Mouse (Mus musculus) embryo, embryonic 10 days (tissue): ENCODE results near the gene Fntb.
A peak's percentile ranks its signal among the peaks of the same experiment; 100 is the strongest.

Source experiments
- DNase-seq: peaks from one replicate; pipeline ENCODE4 v3.0.0-alpha.2; 2015; ENCODE audit warnings: low spot score

Gene Fntb

GRCm38 (mm10) chr12:76886826-76887225 lies 121.4 kb downstream of the Fntb start:
- no peak for DNase-seq

GRCm38 (mm10) chr12:76887941-76888340 lies 122.6 kb downstream of the Fntb start:
- no peak for DNase-seq

DNA sequence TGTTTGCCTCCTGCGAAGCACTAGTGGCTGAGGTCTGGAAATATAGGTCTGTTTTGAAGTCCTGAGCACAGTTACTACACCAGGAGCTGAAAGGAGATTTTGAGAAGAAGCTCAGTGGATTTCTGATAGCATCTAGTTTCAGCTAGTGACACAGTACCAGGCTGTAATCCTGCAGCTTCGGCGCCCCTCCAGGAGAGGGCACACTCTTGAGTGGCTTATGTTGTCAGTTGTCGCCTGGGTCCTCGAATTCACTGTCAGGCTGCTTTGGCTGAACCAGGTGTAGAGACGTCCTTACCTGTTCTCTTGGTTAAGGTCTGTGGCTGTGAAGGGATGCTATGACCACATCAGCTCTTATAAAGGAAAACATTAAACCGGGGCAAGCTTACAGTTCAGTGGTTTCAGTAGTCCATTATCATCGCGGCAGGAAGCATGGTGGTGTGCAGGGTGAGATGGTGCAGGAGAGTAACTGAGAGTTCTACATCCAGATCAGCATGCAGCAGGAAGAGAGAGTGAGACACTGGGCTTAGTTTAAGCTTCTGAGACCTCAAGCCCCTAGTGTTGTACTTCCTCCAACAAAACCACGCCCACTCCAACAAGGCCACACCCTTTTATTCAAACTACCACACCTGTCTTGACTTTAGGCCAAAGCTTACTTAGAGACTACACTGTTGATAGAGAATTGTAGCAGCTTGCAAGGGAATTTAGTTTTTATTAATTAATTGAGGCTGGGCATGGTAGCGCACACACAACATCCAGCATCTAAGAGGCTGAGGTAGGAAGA lies 124.2 kb downstream of the Fntb start:
- DNase-seq: no peak

DNA sequence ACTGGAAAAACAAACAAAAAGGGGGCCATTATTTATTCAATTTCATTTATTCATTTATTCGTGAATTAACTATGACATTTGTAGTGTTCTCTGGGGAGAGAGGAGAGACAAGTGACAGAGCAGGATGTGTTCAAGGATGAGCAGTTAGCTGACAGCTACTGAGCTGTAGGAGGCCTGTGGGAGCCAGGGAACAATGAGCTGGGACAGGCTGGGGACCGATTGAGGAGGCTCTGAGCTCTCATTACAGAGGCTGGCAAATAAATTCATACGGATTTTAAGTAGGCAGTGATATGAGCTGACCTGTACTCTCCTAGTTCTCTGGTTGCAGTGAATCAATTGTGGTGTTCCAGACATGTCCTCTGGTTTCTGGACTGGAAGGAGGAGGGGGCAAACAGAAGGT lies 125.8 kb downstream of the Fntb start:
- DNase-seq: no peak

GRCm38 (mm10) chr12:76892910-76893695 lies 127.7 kb downstream of the Fntb start:
- DNase-seq: no peak

- DNase-seq: no peak
These were observed 129.6 kb downstream of the Fntb start for GRCm38 (mm10) chr12:76894792-76895559.

GRCm38 (mm10) chr12:76895777-76896176 lies 130.4 kb downstream of the Fntb start:
- DNase-seq: peak; percentile 30

DNA sequence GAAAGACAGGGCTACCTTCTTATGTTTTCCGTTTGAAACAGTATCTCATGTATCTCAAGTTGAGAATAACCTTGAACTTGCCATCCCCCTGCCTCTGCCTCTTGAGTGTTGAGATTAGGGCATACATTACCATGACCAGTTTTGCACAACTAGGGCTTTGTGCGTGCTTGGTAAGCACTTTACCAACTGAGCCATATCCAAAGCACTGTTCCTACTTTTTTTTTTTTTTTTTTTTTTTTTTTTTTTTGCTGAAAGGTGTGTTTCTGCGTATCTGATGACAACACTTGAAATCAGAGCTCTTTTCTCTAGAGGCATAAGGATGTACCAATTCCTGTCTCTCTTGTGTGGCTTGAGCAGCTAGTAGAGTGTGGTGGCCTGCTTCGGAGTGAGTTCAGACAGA lies 131.2 kb downstream of the Fntb start:
- DNase-seq: no peak

DNA sequence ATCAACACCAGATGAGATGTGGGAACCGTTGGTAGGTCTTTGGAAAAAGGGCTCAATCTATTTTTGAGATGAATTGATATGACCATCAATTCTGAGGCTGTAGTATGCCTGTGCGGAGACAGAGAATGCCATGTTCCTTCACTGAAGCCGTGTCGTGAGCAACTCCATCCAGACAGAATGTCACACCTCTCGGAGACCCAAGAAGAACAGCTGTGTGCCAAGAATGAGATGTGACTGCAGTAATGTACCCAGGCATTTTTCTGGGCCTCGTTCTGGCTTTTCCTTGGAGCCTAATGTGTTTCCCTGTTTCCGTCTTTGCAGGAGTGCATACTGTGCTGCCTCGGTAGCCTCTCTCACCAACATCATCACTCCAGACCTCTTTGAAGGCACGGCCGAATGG lies 131.6 kb downstream of the Fntb start:
- DNase-seq: no peak

- DNase-seq: no peak
These were observed 132.8 kb downstream of the Fntb start for GRCm38 (mm10) chr12:76898141-76898540.

DNA sequence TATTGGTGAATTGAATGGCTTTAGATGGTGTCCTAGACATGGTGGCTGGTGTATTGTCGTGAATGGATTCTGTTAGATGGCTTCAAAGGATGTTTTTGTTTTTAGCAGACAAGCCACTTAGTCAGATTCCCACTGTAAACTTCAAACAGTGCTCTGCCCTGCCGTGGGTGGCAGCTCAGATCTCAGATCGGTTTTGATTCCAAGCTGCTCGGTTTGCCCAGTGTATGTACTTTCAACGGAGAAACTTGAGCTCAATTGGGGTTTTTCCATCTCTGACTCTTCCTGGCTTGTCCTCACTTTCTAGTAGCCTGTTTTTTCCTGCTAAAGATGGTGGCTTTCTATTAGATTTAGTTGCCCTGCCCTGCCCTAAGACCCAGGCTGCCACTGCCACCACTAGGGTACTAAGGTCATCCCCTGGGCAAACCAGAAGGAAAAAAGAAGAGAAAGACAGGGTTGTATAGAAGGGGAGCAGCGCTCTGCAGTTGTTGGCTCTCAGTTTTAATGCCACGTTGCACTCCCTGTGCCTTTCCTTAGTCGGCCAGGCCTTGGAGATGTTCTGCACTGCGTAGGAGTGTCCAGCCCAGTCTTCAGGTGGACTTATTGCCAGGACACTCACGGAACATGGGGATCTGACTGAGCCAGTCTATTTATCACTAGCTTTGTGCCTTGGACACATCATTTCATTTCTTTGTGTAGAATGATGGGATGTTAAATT lies 134.0 kb downstream of the Fntb start:
- no peak for DNase-seq

- no peak for DNase-seq
These were observed 136.3 kb downstream of the Fntb start for GRCm38 (mm10) chr12:76901508-76902294.

DNA sequence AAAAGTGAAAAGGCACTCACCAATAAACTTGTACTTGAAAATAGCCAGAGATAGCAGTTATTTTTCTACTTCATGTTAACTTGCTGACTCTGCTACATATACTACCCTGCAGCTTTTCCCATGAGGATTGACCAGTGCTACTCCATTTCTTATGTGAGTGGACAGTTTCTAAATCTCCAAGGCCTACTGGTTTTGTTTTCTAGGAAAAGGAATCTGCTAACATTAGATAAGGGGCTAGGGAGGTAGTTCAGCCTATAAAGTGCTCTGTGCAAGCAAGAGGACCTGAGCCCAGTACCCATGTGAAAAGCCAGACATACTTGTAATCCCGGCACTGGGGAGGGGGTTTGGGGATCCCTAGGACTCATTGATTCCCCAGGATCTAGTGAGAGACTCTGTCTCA lies 140.9 kb downstream of the Fntb start:
- no peak for DNase-seq

DNA sequence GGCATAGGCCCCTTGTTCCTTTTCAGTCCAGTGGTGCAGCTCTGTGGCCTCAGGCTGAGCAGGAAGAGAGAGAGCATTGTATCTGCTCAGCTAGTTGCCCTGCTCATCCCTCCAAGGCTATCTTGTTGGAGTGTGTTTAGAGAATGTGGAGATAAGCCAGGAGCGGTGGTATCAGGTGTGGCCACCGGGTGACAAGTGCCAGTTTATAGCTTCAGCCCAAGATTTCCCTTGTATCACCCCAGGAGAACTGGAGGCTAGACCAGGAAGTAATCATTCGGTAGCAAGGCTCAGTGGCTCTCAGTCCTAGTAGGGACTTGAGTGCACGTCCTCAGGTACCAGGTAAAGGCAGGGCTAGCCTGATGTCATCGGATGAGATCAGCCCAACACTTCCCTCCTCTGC lies 143.8 kb downstream of the Fntb start:
- no peak for DNase-seq

- no peak for DNase-seq
These were observed 145.0 kb downstream of the Fntb start for GRCm38 (mm10) chr12:76910258-76910940.

DNA sequence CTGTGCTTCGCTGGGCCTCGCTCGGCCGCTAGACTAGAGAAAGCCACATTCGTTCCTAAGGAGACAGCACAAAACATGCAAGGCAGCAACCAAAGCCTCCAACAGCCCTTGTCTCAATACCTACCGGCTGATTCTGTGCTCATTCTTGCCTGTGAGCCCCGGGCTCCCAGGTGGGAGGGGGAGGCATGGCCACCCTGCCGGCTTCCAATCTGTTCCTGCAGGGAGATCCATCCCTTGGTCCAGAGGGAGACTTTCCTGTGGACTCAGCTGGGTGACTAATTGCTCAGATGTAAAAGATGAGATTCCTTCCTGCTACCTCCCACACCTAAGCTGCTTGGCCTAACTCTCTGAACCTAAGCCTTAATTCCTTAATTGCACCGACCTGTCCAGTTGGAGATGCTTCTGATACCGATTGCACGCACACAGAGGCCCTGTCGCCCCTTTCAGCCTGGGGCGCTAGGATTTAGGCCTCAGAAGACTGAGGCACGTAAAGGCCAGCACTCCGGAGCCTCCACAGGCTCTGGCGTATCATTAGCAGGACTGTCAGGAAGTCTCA lies 145.9 kb downstream of the Fntb start:
- no peak for DNase-seq

DNA sequence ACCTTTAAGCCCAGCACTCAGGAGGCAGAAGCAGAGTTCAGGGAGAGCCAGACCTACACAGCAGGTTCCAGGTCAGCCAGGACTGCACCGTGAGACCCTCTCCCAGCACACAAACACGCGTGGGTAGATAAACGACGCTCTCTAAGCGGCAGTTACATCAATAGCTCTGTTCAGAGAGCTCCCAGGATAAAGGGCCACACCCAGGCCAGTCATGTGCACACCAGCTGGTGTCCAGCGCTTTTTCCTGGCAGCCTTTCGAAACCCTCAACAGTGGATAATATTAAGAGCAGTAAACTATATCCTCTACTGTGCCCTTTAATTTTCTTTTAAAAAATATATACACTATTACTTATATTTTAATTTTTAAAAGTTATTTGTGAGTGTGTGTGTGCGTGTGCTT lies 146.8 kb downstream of the Fntb start:
- no peak for DNase-seq

DNA sequence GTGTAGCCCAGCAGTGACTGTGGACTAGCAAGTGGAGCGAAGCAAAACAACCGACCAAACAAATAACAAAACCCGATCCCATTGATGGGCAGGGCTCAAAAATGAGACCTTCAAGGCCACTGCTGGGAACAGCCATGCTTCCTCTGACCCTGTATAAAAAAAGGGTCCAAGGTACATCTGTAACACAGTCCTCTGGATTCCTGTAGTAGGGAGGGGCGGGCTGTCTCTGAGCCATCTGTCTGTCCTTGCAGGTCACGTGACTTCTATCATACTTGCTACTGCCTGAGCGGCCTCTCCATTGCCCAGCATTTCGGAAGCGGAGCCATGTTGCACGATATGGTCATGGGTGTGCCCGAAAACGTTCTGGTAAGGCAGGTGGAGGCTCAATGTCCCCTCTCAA lies 150.8 kb downstream of the Fntb start:
- DNase-seq: no peak

DNA sequence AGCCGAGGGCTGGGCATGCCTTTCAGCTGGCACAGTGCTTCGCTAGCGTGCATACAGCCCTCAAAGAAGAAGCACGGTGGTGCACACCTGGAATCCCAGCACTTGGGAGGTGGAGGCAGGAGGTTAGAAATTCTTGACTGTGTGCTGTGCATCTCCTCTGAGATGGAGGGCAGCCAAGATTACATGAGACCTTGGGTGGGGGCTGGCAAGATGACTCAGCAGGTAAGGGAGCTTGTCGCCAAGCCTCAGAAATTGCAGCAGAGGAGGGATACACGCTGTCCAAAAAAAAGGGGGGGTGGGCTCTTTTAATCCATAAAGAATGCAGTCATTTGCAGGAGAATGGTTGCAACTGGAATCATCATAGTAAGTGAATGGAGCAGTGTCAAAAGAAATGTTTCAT lies 152.7 kb downstream of the Fntb start:
- no peak for DNase-seq

DNA sequence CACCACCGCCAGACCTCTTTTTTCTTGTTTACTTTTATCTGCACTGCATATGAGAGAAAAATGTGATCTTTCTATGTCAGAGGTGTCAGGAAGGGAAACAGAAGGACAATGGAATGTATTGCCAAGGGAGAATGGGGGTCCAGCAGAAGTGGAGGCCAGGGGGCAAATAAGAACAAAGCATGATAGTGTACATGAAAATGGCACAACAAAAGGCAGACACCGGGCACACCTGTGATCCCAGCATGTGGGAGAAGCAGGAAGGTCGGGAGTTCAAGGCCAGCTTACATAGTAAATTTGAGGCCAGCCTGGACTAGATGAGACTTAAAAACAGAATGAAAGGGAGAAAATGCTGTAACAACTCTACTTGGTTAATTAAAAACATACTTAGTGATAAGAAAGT lies 153.5 kb downstream of the Fntb start:
- DNase-seq: no peak
